Mouse (Mus musculus) CH12.LX (cell line): Measurements from ENCODE around the gene Rfx5.

Experiments
- CTCF ChIP-seq, 2 experiments: IDR thresholded peaks in 1 of 2; conservative IDR thresholded peaks in 1 of 2; 2 replicates each; pipeline ENCODE4 v1.5.1; 2011 to 2012; ENCODE audit warnings: low read depth in 2 of 2, low read length in 2 of 2, improper control_type of control experiment in 1 of 2, inconsistent platforms in 1 of 2, mild to moderate bottlenecking in 1 of 2, moderate library complexity in 1 of 2
- IRF4 ChIP-seq: IDR thresholded peaks from 2 replicates; pipeline ENCODE4 v1.6.1; 2014; ENCODE audit warnings: low read depth, mild to moderate bottlenecking, inconsistent platforms, low read length, improper control_type of control experiment
- POLR2A ChIP-seq: IDR thresholded peaks from 2 replicates; pipeline ENCODE4 v1.6.1; 2011; ENCODE audit warnings: low read depth, mild to moderate bottlenecking, improper control_type of control experiment, low read length
- USF2 ChIP-seq: conservative IDR thresholded peaks from 2 replicates; pipeline ENCODE4 v1.6.1; 2011; ENCODE audit warnings: low read depth, low read length, improper control_type of control experiment

- no peak for TF ChIP-seq CTCF (conservative IDR thresholded peaks at IDR 0.05 in 1 of 2, IDR thresholded peaks at IDR 0.05 in 1 of 2; ENCODE audit: low read depth in 2 of 2, low read length in 2 of 2)
- no peak for TF ChIP-seq IRF4
- TF ChIP-seq POLR2A: no peak
- TF ChIP-seq USF2: no peak
Measured at GRCm38 (mm10) chr3:95005651-95006050, 51.8 kb downstream of the Rfx5 start.
